Mouse (Mus musculus): ENCODE measurements around the gene Cyp2b10. TPM values are rescaled to one million over a fixed set of nuclear protein-coding genes. Genes with fewer than 3 reads are reported as not detected.

Cyp2b10 gene
- polyA plus RNA-seq, 1 experiment: not detected

DNA sequence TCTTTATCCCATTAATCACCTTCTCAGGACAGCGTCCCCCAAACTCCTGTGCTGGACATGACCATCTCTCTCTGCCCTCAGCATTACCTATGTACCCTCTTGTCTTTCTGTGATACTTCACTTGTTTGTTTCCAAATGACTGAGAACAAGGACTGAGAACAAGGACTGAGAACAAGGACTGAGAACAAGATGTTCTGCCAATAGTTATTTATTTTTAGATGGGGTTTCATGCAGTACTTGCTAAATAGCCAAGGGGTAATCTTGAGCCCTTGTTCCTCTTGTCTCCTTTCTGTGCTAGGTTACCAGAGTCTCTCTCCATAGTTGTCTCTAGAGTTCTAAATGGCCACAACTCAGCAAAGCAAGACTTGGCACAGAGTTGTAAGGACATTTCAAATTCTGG, 13.1 kb upstream of the Cyp2b10 start:
- no peak for TF ChIP-seq FOSL1 (IDR thresholded peaks at IDR 0.05; ENCODE audit: insufficient read depth, low read length, poor library complexity, severe bottlenecking)
- TF ChIP-seq MYOG (IDR thresholded peaks at IDR 0.05; ENCODE audit: control insufficient read depth, extremely low read depth, insufficient read length): no peak
- no peak for TF ChIP-seq CTCF (IDR thresholded peaks at IDR 0.05; ENCODE audit: control insufficient read depth, insufficient read depth, insufficient read length)
- no peak for TF ChIP-seq USF1 (IDR thresholded peaks at IDR 0.05; ENCODE audit: low read depth)
- no peak for TF ChIP-seq MYOD1 (IDR thresholded peaks at IDR 0.05; ENCODE audit: control insufficient read depth, insufficient read length, low read depth)
- TF ChIP-seq MAX (IDR thresholded peaks at IDR 0.05): no peak
- no peak for TF ChIP-seq CEBPB (IDR thresholded peaks at IDR 0.05; ENCODE audit: low read depth)
- peaks cover 8% of the 10 kb centered on the region for H3K27me3 ChIP-seq (ENCODE audit: control insufficient read depth, insufficient read depth, insufficient read length)
- H3K36me3 ChIP-seq (ENCODE audit: control insufficient read depth, insufficient read depth): no peaks in the 10 kb centered on the region

GRCm38 (mm10) chr7:25887758-25888157, 9.7 kb upstream of the Cyp2b10 start:
- TF ChIP-seq USF1 (IDR thresholded peaks at IDR 0.05; ENCODE audit: low read depth): no peak
- no peak for TF ChIP-seq MYOD1 (IDR thresholded peaks at IDR 0.05; ENCODE audit: control insufficient read depth, insufficient read length, low read depth)
- no peak for TF ChIP-seq CEBPB (IDR thresholded peaks at IDR 0.05; ENCODE audit: low read depth)
- no peak for TF ChIP-seq MYOG (IDR thresholded peaks at IDR 0.05; ENCODE audit: control insufficient read depth, extremely low read depth, insufficient read length)
- no peak overlapping the region for H3ac ChIP-seq (ENCODE audit: control insufficient read depth, insufficient read length, low read depth)
- no peak overlapping the region for H3K4me3 ChIP-seq (ENCODE audit: insufficient read depth, poor library complexity, severe bottlenecking)
- no peaks in the 10 kb centered on the region for H3K79me2 ChIP-seq (ENCODE audit: control insufficient read depth, insufficient read depth)
- H3K79me3 ChIP-seq (ENCODE audit: low read depth): no peaks in the 10 kb centered on the region
- no peaks in the 10 kb centered on the region for H3K36me3 ChIP-seq (ENCODE audit: control insufficient read depth, insufficient read depth)
- H3K27me3 ChIP-seq (ENCODE audit: control insufficient read depth, insufficient read depth, insufficient read length): peaks cover 11% of the 10 kb centered on the region

More for the DNA sequence above, 13.1 kb upstream of the Cyp2b10 start:
- Histone ChIP-seq H3K79me3 (ENCODE audit: low read depth) (no peaks in the 10 kb centered on the region), H3K79me2 (ENCODE audit: control insufficient read depth, insufficient read depth) (no peaks in the 10 kb centered on the region), H3ac (ENCODE audit: control insufficient read depth, insufficient read length, low read depth) (no peak overlapping the region), H3K4me3 (ENCODE audit: insufficient read depth, poor library complexity, severe bottlenecking) (no peak overlapping the region)

- Histone ChIP-seq H3K79me2 (ENCODE audit: control insufficient read depth, insufficient read depth) (no peaks in the 10 kb centered on the region), H3K36me3 (ENCODE audit: control insufficient read depth, insufficient read depth) (no peaks in the 10 kb centered on the region), H3ac (ENCODE audit: control insufficient read depth, insufficient read length, low read depth) (no peak overlapping the region), H3K4me3 (ENCODE audit: insufficient read depth, poor library complexity, severe bottlenecking) (no peak overlapping the region), H3K27me3 (ENCODE audit: control insufficient read depth, insufficient read depth, insufficient read length) (peaks cover 3% of the 10 kb centered on the region), H3K79me3 (ENCODE audit: low read depth) (no peaks in the 10 kb centered on the region)
- TF ChIP-seq FOSL1 (IDR thresholded peaks at IDR 0.05; ENCODE audit: insufficient read depth, low read length, poor library complexity, severe bottlenecking): no peak
- no peak for TF ChIP-seq CTCF (IDR thresholded peaks at IDR 0.05; ENCODE audit: control insufficient read depth, insufficient read depth, insufficient read length)
- TF ChIP-seq MYOD1 (IDR thresholded peaks at IDR 0.05; ENCODE audit: control insufficient read depth, insufficient read length, low read depth): no peak
- no peak for TF ChIP-seq MAX (IDR thresholded peaks at IDR 0.05)
- TF ChIP-seq CEBPB (IDR thresholded peaks at IDR 0.05; ENCODE audit: low read depth): no peak
- TF ChIP-seq MYOG (IDR thresholded peaks at IDR 0.05; ENCODE audit: control insufficient read depth, extremely low read depth, insufficient read length): no peak
- no peak for TF ChIP-seq USF1 (IDR thresholded peaks at IDR 0.05; ENCODE audit: low read depth)
Observed at GRCm38 (mm10) chr7:25893159-25893558, 4.3 kb upstream of the Cyp2b10 start.

- Histone ChIP-seq H3K36me3 (ENCODE audit: control insufficient read depth, insufficient read depth) (no peaks in the 10 kb centered on the region), H3K27me3 (ENCODE audit: control insufficient read depth, insufficient read depth, insufficient read length) (peaks cover 4% of the 10 kb centered on the region), H3K4me3 (ENCODE audit: insufficient read depth, poor library complexity, severe bottlenecking) (no peak overlapping the region), H3K79me2 (ENCODE audit: control insufficient read depth, insufficient read depth) (no peaks in the 10 kb centered on the region), H3ac (ENCODE audit: control insufficient read depth, insufficient read length, low read depth) (no peak overlapping the region), H3K79me3 (ENCODE audit: low read depth) (no peaks in the 10 kb centered on the region)
- TF ChIP-seq MYOG (IDR thresholded peaks at IDR 0.05; ENCODE audit: control insufficient read depth, extremely low read depth, insufficient read length) (no peak), USF1 (IDR thresholded peaks at IDR 0.05; ENCODE audit: low read depth) (no peak), CTCF (IDR thresholded peaks at IDR 0.05; ENCODE audit: control insufficient read depth, insufficient read depth, insufficient read length) (no peak), MYOD1 (IDR thresholded peaks at IDR 0.05; ENCODE audit: control insufficient read depth, insufficient read length, low read depth) (no peak), CEBPB (IDR thresholded peaks at IDR 0.05; ENCODE audit: low read depth) (no peak), MAX (IDR thresholded peaks at IDR 0.05) (no peak), FOSL1 (IDR thresholded peaks at IDR 0.05; ENCODE audit: insufficient read depth, low read length, poor library complexity, severe bottlenecking) (no peak)
Observed at GRCm38 (mm10) chr7:25895162-25895561, 2.3 kb upstream of the Cyp2b10 start.

GRCm38 (mm10) chr7:25898064-25898463, 644 bp downstream of the Cyp2b10 start:
- H3K27me3 ChIP-seq (ENCODE audit: control insufficient read depth, insufficient read depth, insufficient read length): peaks cover 4% of the 10 kb centered on the region
- no peaks in the 10 kb centered on the region for H3K79me2 ChIP-seq (ENCODE audit: control insufficient read depth, insufficient read depth)
- no peak overlapping the region for H3ac ChIP-seq (ENCODE audit: control insufficient read depth, insufficient read length, low read depth)
- no peak overlapping the region for H3K4me3 ChIP-seq (ENCODE audit: insufficient read depth, poor library complexity, severe bottlenecking)
- TF ChIP-seq FOSL1 (IDR thresholded peaks at IDR 0.05; ENCODE audit: insufficient read depth, low read length, poor library complexity, severe bottlenecking): no peak
- TF ChIP-seq CTCF (IDR thresholded peaks at IDR 0.05; ENCODE audit: control insufficient read depth, insufficient read depth, insufficient read length): no peak
- no peak for TF ChIP-seq MAX (IDR thresholded peaks at IDR 0.05)
- TF ChIP-seq MYOG (IDR thresholded peaks at IDR 0.05; ENCODE audit: control insufficient read depth, extremely low read depth, insufficient read length): no peak
- no peak for TF ChIP-seq CEBPB (IDR thresholded peaks at IDR 0.05; ENCODE audit: low read depth)
- no peaks in the 10 kb centered on the region for H3K36me3 ChIP-seq (ENCODE audit: control insufficient read depth, insufficient read depth)
- H3K79me3 ChIP-seq (ENCODE audit: low read depth): no peaks in the 10 kb centered on the region

DNA sequence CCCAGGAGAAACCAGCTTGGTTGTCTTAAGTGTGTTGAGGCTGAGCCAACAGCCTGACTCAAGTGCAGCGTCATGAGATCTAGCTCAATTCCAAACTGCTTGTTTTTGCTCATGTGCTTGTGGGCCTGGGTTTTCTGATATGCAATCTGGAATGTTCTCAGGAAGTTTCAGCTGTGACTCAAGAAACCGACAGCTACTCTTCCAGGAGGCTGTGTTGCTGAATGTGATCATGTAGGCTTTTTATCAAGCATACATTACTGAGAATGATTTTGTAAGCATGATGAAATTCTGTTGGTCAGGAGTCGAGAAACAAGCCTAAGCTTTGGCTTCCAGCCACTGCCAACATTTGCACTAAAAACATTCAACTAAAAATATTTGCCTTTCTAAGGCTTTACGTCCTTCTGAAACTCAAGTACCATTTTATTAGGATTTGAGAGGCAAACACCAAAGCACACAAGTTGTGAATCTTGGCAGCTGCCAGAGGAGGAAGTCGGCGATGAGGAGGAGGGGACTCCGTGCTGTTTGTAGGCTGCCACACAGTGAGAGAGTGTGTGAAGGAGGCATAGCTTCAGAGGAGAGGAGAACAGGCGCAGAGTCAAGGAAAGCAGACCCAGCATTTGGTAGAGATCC, 4.8 kb downstream of the Cyp2b10 start:
- H3K27me3 ChIP-seq (ENCODE audit: control insufficient read depth, insufficient read depth, insufficient read length): peaks cover 8% of the 10 kb centered on the region
- no peak for TF ChIP-seq CEBPB (IDR thresholded peaks at IDR 0.05; ENCODE audit: low read depth)
- TF ChIP-seq CTCF (IDR thresholded peaks at IDR 0.05; ENCODE audit: control insufficient read depth, insufficient read depth, insufficient read length): no peak
- TF ChIP-seq USF1 (IDR thresholded peaks at IDR 0.05; ENCODE audit: low read depth): no peak
- TF ChIP-seq MYOD1 (IDR thresholded peaks at IDR 0.05; ENCODE audit: control insufficient read depth, insufficient read length, low read depth): no peak
- TF ChIP-seq FOSL1 (IDR thresholded peaks at IDR 0.05; ENCODE audit: insufficient read depth, low read length, poor library complexity, severe bottlenecking): no peak
- no peak for TF ChIP-seq MAX (IDR thresholded peaks at IDR 0.05)
- TF ChIP-seq MYOG (IDR thresholded peaks at IDR 0.05; ENCODE audit: control insufficient read depth, extremely low read depth, insufficient read length): no peak
- H3K4me3 ChIP-seq (ENCODE audit: insufficient read depth, poor library complexity, severe bottlenecking): no peak overlapping the region
- no peaks in the 10 kb centered on the region for H3K79me2 ChIP-seq (ENCODE audit: control insufficient read depth, insufficient read depth)
- H3K79me3 ChIP-seq (ENCODE audit: low read depth): no peaks in the 10 kb centered on the region
- H3K36me3 ChIP-seq (ENCODE audit: control insufficient read depth, insufficient read depth): no peaks in the 10 kb centered on the region
- no peak overlapping the region for H3ac ChIP-seq (ENCODE audit: control insufficient read depth, insufficient read length, low read depth)

All from C2C12 (cell line).